Mouse (Mus musculus) testis, adult 2 months (tissue): ENCODE results near the gene Wdr62. TPM values are rescaled to one million over a fixed set of nuclear protein-coding genes. Genes with fewer than 3 reads are reported as not detected.

Source experiments
- H3K27ac ChIP-seq: fragments of 200-500 bp; 2 replicates; pipeline ENCODE4 v1.5.1; 2012; ENCODE audit warnings: low read depth, low read length; ENCODE audit not compliant: control insufficient read depth, insufficient read depth
- H3K27me3 ChIP-seq: fragments of 200-500 bp; 2 replicates; pipeline ENCODE4 v1.6.1; 2012; ENCODE audit warnings: mild to moderate bottlenecking, low read length, moderate library complexity; ENCODE audit not compliant: control insufficient read depth, insufficient read depth
- H3K36me3 ChIP-seq: fragments of 200-500 bp; 2 replicates; pipeline ENCODE4 v1.6.1; 2012; ENCODE audit warnings: mild to moderate bottlenecking, low read length; ENCODE audit not compliant: control insufficient read depth, insufficient read depth
- H3K4me1 ChIP-seq: fragments of 200-500 bp; 2 replicates; pipeline ENCODE4 v1.6.1; 2012; ENCODE audit warnings: low read length; ENCODE audit not compliant: control insufficient read depth, insufficient read depth
- H3K4me3 ChIP-seq: fragments of 200-500 bp; 2 replicates; pipeline ENCODE4 v1.5.1; 2012; ENCODE audit warnings: low read depth, mild to moderate bottlenecking, low read length, moderate library complexity, mixed read lengths; ENCODE audit not compliant: control insufficient read depth
- CTCF ChIP-seq: fragments of 200-500 bp; IDR thresholded peaks from 2 replicates; pipeline ENCODE4 v1.5.1; 2012; ENCODE audit warnings: low read depth, mild to moderate bottlenecking, inconsistent platforms, low read length, moderate library complexity; ENCODE audit not compliant: control insufficient read depth, insufficient read depth, insufficient replicate concordance
- POLR2A ChIP-seq: fragments of 200-500 bp; IDR thresholded peaks from 2 replicates; pipeline ENCODE4 v1.6.1; 2012; ENCODE audit warnings: low read depth, mild to moderate bottlenecking, inconsistent platforms, low read length, moderate library complexity; ENCODE audit not compliant: control insufficient read depth
- polyA plus RNA-seq: library from polyadenylated mRNA; depleted of rRNA; stranded (reverse); fragments of >200 nt; gene quantifications from 2 replicates; pipeline ENCODE4 v1.2.3, GENCODE M21; 2012

The Wdr62 gene
- polyA plus RNA-seq, 1 experiment: 713 TPM

DNA sequence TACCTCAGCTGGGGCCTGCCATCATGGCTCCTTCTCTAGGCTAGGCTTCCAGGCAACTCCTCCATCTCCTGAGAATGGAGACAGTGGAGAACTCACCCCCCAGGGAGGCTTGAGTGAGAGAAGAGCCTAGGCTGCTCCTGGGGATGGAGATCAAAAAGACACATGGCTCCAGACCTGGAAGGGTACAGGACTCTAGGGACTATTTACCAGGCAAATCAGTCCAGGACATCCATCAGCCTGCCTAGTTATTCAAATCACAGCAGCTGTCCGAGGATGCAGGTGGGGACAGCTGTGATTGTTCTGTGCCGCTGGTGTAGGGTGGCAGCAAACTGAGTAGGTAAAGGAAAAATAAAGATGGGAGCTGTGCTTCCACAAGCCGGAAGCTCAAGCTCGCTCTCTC is 44.6 kb downstream of the Wdr62 start, which contains the start of gene Ovol3:
TSS of gene Ovol3 (minus strand) at position 101 of the 400 bp plus-strand sequence.
- Histone ChIP-seq H3K4me3 (no peak within 1 kb of the TSS), H3K27me3 (no peaks in the 10 kb centered on the region), H3K27ac (no peak within 1 kb of the TSS), H3K4me1 (peaks cover 14% of the 10 kb centered on the region), H3K36me3 (no peaks in the 10 kb centered on the region)
- TF ChIP-seq POLR2A: no peak
- no peak for TF ChIP-seq CTCF

DNA sequence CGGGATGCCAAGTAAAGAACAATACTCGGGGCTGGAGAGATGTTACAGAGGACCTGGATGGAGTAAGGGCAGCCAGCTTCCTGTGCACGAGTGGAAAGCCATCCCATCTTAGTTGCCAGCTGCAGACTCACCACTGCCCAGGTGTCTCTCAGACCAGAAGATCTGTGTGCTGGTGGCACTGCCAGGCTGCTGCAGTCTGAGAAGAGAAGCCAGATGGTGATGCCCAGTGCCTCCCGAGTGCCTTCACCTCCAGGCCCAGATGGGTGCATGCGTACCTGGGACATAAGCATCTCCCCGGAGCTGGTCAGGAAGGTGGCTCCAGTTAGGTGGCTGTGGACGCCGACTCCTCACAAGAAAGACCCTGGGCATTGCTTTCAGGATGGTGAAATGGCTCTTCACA is 45.1 kb downstream of the Wdr62 start:
- H3K27ac ChIP-seq: no peak overlapping the region
- H3K36me3 ChIP-seq: no peaks in the 10 kb centered on the region
- peaks cover 14% of the 10 kb centered on the region for H3K4me1 ChIP-seq
- H3K27me3 ChIP-seq: no peaks in the 10 kb centered on the region
- H3K4me3 ChIP-seq: no peak overlapping the region
- TF ChIP-seq POLR2A (no peak), CTCF (no peak)

DNA sequence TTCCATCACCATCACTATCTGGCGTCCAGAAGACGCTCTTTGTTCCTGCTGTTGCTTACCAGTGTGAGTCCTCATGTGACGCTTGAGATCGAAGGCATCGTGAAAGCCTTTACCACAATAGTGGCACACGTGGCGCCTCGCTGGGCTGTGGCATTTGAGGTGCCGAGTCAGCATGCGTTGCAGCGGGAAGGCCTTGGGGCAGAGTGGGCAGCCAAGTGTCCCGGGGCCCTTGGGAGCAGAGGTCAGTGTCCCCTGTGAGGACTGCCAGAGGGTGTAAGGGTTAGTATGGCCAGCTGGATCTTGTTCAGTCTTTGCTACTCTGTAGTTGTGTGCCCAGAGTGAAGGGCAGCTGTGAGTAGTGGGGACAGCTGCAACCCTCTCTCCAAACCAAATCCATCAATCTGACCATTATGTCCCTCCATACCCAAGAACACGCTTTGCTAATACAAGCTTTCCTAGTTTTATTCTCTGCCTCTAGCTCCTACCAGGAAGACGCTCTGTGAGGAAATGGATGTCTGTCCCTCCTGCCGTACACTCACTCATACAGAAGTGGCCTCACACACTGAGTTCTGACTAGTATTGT is 45.9 kb downstream of the Wdr62 start:
- TF ChIP-seq CTCF: no peak
- no peak for TF ChIP-seq POLR2A
- Histone ChIP-seq H3K4me1 (peaks cover 14% of the 10 kb centered on the region), H3K27me3 (no peaks in the 10 kb centered on the region), H3K36me3 (no peaks in the 10 kb centered on the region), H3K4me3 (no peak overlapping the region), H3K27ac (no peak overlapping the region)

DNA sequence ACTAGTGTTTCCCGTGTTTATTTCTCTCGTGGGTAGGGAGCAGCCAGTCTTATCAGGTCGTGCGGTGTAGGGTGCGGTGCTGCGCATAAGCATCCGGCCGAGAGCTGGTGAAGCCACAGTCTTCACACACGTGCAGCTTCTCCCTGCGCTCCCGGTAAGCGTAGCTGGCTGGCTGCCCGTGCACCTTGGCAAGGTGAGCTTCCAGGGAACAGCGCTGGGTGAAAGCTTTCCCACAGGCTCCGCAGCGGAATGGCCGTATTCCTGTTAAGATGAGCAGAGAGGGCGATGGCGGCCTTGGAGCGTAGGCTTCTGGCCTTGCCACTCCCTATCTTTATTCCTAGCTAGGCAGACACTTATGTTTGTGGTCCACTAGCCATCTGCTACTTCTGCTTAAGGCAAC is 46.8 kb downstream of the Wdr62 start:
- Histone ChIP-seq H3K36me3 (no peaks in the 10 kb centered on the region), H3K4me1 (peaks cover 14% of the 10 kb centered on the region), H3K4me3 (peak overlapping the region; percentile 97), H3K27ac (peak overlapping the region; percentile 5; the same call in 1 of the 2 replicates), H3K27me3 (no peaks in the 10 kb centered on the region)
- TF ChIP-seq POLR2A: no peak
- no peak for TF ChIP-seq CTCF

DNA sequence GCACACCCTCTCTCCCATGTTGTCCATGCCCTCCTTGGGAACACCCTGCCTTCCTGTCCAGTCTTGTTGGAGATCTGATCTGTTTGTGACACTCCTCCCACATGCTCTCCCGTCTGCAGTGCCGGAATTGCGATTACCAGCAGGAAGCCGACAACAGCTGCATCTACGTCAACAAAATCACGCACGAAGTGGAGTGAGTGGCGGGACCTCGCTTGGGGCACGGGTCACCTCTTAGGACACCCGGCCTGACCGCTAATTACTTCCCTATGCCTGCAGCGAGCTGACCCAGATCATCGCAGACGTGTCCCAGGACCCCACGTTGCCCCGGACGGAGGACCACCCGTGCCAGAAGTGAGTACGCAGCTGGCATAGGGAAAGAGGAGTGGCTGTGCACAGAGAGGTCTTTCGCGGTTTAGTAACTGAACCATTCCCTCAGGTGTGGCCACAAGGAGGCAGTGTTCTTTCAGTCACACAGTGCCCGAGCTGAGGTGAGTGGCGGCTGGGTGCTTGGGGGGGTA is 47.5 kb downstream of the Wdr62 start:
- Histone ChIP-seq H3K4me3 (peak overlapping the region; percentile 97), H3K4me1 (peaks cover 14% of the 10 kb centered on the region), H3K36me3 (no peaks in the 10 kb centered on the region; the same call in 1 of the 2 replicates), H3K27ac (peak overlapping the region; percentile 93), H3K27me3 (no peaks in the 10 kb centered on the region)
- TF ChIP-seq POLR2A (no peak; the same call in 1 of the 2 replicates), CTCF (peak; percentile 36; the same call in 1 of the 2 replicates)

DNA sequence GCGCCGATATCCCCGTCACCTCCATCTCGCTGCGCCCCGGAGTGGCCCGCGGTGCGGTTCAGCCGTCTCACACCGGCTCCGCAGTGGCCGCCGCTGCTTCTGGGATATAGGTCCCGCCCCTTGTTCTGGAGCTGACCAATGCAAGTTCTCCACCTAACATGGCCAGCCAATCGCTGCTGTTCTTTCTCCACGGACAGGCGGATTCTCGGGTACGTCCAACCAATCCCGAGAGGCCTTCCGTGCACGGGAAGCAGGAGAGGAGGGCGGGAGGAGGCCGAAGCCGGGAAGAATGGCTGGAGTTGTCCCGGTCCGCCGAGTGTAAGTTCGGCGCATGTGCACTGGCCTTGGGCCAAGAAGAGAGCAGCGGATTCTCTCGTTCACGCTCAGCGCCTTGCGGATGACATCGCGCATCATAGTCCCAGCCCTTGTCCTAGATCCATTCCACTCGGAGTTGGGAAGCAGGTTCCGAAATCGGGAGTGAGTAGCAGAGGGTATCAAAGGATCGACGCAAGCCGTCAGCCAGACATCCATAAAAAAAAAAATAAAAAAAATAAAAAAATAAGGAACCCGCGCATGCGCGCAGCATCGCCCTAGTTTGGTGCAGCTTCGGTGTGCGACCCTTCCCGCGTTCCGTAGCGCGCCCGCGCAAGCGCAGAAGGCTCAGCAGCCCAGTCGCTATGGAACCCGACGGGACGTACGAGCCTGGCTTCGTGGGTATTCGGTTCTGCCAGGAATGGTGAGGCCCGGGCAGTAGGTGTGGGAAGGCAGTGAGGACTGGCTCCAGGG is 48.4 kb downstream of the Wdr62 start, which contains the start of the genes Polr2i and Tbcb:
TSS of gene Polr2i (plus strand) at position 280 of the 786 bp plus-strand sequence.
TSS of gene Tbcb (minus strand) at position 604 of the 786 bp plus-strand sequence.
- no peak for TF ChIP-seq CTCF
- peak; percentile 77 for TF ChIP-seq POLR2A
- peak within 1 kb of the TSS; percentile 97 for H3K4me3 ChIP-seq
- peak within 1 kb of the TSS; percentile 93 for H3K27ac ChIP-seq
- peaks cover 14% of the 10 kb centered on the region for H3K4me1 ChIP-seq
- no peaks in the 10 kb centered on the region for H3K27me3 ChIP-seq
- peaks cover 1% of the 10 kb centered on the region; the same call in 1 of the 2 replicates for H3K36me3 ChIP-seq

DNA sequence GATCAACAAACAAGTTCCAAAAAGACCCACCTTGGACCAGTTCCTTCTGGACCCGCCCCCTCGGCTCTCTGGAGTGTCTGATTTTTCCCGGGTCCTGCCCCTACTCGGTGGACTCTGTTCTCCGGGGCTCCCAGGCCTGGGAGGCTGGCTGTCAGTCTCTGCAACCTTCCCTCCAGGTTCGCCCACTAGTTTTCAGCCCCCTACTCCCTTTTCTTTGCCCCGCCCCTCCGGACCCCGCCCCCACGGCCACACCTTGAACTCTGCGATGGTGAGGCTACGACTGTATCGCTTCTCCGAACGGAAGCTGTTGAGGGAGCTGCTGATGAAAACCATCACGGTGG is 48.9 kb downstream of the Wdr62 start:
- peaks cover 14% of the 10 kb centered on the region for H3K4me1 ChIP-seq
- TF ChIP-seq POLR2A: no peak
- no peak for TF ChIP-seq CTCF
- peaks cover 2% of the 10 kb centered on the region; the same call in 1 of the 2 replicates for H3K36me3 ChIP-seq

More for the DNA sequence above, 48.9 kb downstream of the Wdr62 start:
- peak overlapping the region; percentile 79 for H3K27ac ChIP-seq
- H3K4me3 ChIP-seq: peak overlapping the region; percentile 97
- no peaks in the 10 kb centered on the region for H3K27me3 ChIP-seq
